Mouse (Mus musculus) lung, embryonic 15.5 days (tissue): ENCODE measurements around the gene Nhlrc2. TPM values are rescaled to one million over a fixed set of nuclear protein-coding genes. Genes with fewer than 3 reads are reported as not detected.

Experiments used
- ATAC-seq: fragments of 200-750 bp; cut with Nextera tagmentation; 2 replicates; pipeline ENCODE4 v1.8.0; 2017; ENCODE audit warnings: moderate number of reproducible peaks, borderline replicate concordance; ENCODE audit not compliant: low FRiP score, low TSS enrichment; ENCODE audit errors: extremely low read depth
- H3K27ac ChIP-seq: fragments of 300-500 bp; sonication (generic); 2 replicates; pipeline ENCODE4 v1.5.1; 2015; ENCODE audit warnings: moderate library complexity, mild to moderate bottlenecking, inconsistent platforms
- H3K27me3 ChIP-seq: fragments of 300-500 bp; sonication (generic); 2 replicates; pipeline ENCODE4 v1.6.1; 2015; ENCODE audit warnings: inconsistent platforms
- H3K36me3 ChIP-seq: fragments of 300-500 bp; sonication (generic); 2 replicates; pipeline ENCODE4 v1.6.1; 2015; ENCODE audit warnings: inconsistent platforms
- H3K4me1 ChIP-seq: fragments of 300-500 bp; sonication (generic); 2 replicates; pipeline ENCODE4 v1.6.1; 2015; ENCODE audit warnings: inconsistent platforms
- H3K4me2 ChIP-seq: fragments of 300-500 bp; sonication (generic); 2 replicates; pipeline ENCODE4 v1.6.1; 2015; ENCODE audit warnings: inconsistent platforms, mild to moderate bottlenecking, moderate library complexity
- H3K4me3 ChIP-seq: fragments of 300-500 bp; sonication (generic); 2 replicates; pipeline ENCODE4 v1.5.1; 2015; ENCODE audit warnings: mild to moderate bottlenecking, inconsistent platforms
- H3K9ac ChIP-seq: fragments of 300-500 bp; sonication (generic); 2 replicates; pipeline ENCODE4 v1.6.1; 2015; ENCODE audit warnings: inconsistent platforms
- H3K9me3 ChIP-seq: fragments of 300-500 bp; sonication (generic); 2 replicates; pipeline ENCODE4 v1.6.1; 2016; ENCODE audit warnings: inconsistent platforms
- WGBS: fragments of 180-500 bp; shearing (Covaris S2); methylation state at CpG from one replicate; pipeline ENCODE4 v1.1.7; 2015; 5-methylcytosine and 5-hydroxymethylcytosine counted together
- polyA plus RNA-seq: library from polyadenylated mRNA; unstranded; fragments of >200 nt; fragmentation: Nextera tagmentation; extraction: Ambion mirVana; gene quantifications from 2 replicates; pipeline ENCODE4 v1.2.1, GENCODE M21; 2015

Nhlrc2 gene
- polyA plus RNA-seq, 1 experiment from 2014 or later, result 19.1 TPM

DNA sequence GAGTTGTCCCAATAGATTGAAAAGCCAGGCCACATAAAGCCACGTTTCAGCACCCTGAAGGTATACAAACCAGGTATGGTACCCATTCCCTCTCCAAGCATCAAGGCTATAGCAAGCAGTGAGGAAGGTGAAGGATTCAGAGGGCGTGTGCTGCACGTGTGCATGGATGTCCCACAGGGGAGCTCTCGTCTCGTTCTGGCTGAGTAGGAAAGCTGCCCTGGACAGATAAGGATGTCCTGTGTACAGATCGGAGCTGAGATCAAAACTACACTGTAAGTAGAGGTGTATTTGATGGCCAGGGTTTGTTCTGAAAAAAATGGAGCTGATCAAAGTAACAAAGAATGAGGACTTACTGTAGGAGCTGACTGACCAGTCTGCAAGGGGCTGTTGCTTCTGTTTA lies 18.9 kb downstream of the Nhlrc2 start:
- Histone ChIP-seq H3K27ac (no peak overlapping the region), H3K27me3 (no peaks in the 10 kb centered on the region), H3K4me3 (no peak overlapping the region), H3K9me3 (no peaks in the 10 kb centered on the region), H3K36me3 (0 out of 2 replicates have a peak, but pooled peaks cover 2% of the 10 kb centered on the region), H3K9ac (no peak overlapping the region), H3K4me2 (no peak overlapping the region), H3K4me1 (peaks cover 10% of the 10 kb centered on the region)
- no peak for ATAC-seq
- WGBS, result 78% methylated on average over 6 of the region's 6 CpGs

DNA sequence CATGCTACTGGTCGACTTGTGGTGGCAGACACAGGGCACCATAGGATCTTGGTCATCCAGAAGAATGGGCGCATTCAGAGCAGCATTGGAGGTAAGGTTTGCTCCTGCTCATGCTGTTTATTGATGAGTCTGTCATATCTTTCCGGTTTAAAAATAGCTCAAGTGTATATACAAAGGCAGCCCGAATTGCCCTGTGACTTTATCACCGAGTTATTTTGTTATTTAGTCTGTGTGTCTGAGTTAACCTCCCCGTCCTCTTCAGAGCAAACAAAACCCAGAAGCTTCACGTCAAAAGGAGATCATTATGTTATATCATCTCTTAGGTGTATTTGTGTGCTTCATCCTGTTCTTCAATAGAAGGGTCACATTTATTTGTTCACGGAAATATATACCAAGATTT lies 22.7 kb downstream of the Nhlrc2 start:
- H3K36me3 ChIP-seq, result 0 out of 2 replicates have a peak, but pooled peaks cover 2% of the 10 kb centered on the region
- H3K4me2 ChIP-seq, result no peak overlapping the region
- peaks cover 10% of the 10 kb centered on the region for H3K4me1 ChIP-seq
- H3K4me3 ChIP-seq, result no peak overlapping the region
- 53% methylated on average over 8 of the region's 8 CpGs for WGBS
- no peaks in the 10 kb centered on the region for H3K27me3 ChIP-seq
- no peak overlapping the region for H3K9ac ChIP-seq
- ATAC-seq, result no peak
- no peaks in the 10 kb centered on the region for H3K9me3 ChIP-seq
- H3K27ac ChIP-seq, result no peak overlapping the region

DNA sequence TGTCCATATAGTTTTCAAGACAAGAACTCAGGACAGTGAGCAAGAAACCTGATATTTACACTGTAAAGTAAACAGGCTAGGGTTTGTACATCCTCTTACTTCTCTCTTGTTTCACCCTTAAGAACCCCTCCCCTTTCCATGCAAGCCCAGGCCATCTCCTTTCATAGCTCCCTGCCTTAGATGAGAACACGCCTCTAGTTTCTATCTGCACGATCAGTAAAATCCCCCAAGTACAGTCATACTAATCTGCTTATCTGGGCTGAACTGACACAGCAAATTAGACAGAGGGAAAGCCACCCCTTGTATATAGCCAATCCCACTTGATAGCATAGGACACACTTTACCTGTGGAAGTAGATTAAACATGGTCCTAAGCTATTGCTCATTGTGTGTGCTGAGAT lies 23.2 kb downstream of the Nhlrc2 start:
- Histone ChIP-seq H3K9ac (no peak overlapping the region), H3K4me3 (no peak overlapping the region), H3K4me1 (peaks cover 10% of the 10 kb centered on the region), H3K4me2 (no peak overlapping the region), H3K36me3 (peaks cover 7% of the 10 kb centered on the region), H3K9me3 (no peaks in the 10 kb centered on the region), H3K27me3 (no peaks in the 10 kb centered on the region), H3K27ac (no peak overlapping the region)
- 64% methylated on average over 2 of the region's 2 CpGs for WGBS
- no peak for ATAC-seq

DNA sequence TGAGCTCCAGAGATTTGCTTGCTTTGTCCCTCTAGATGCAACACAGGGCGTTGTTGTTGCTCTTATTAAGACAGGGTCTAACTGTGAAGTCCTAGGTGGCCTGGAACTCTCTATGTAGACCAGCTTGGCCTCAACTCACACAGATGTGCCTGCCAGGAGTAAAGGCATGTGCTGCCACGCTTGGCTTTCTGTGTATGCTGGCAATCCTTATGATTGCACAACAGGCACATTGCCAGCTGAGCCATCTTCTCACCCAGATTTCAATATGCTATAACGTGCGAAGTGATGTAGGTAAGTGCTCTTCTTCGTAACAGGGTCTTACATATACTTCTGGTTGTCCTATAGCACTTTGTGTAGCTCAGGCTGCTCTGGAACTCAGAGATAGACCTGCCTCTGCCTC lies 23.9 kb downstream of the Nhlrc2 start:
- Histone ChIP-seq H3K4me3 (no peak overlapping the region), H3K27ac (no peak overlapping the region), H3K4me1 (peaks cover 10% of the 10 kb centered on the region), H3K36me3 (peaks cover 5% of the 10 kb centered on the region), H3K4me2 (no peak overlapping the region), H3K9ac (no peak overlapping the region), H3K9me3 (no peaks in the 10 kb centered on the region), H3K27me3 (no peaks in the 10 kb centered on the region)
- WGBS, result 85% methylated on average over 5 of the region's 5 CpGs
- no peak for ATAC-seq

DNA sequence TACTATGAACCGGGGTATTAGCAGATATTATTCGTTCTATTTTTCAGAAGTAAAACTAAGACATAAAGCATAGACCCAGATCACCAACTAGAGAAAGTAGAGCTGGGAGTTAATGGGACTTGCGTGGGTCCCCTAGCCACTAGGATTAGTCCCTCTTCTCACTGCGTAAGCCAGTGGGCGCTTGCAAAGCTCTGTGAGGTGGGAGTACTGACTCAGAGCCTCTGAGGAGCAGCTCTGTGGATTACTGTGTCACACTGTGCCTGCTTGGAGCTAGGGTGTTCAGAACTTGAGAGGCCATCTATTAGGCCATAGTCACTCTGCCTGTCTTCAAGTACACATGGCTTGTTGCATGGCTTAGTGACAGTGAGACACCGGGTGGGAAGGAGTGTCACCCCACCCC lies 25.1 kb downstream of the Nhlrc2 start:
- no peak overlapping the region for H3K4me3 ChIP-seq
- no peaks in the 10 kb centered on the region for H3K9me3 ChIP-seq
- H3K27me3 ChIP-seq, result no peaks in the 10 kb centered on the region
- peaks cover 10% of the 10 kb centered on the region; the same call in 1 of the 2 replicates for H3K4me1 ChIP-seq
- no peak overlapping the region for H3K9ac ChIP-seq
- H3K36me3 ChIP-seq, result peaks cover 15% of the 10 kb centered on the region
- WGBS, result 94% methylated on average over 6 of the region's 6 CpGs
- no peak for ATAC-seq
- H3K4me2 ChIP-seq, result no peak overlapping the region
- no peak overlapping the region for H3K27ac ChIP-seq

DNA sequence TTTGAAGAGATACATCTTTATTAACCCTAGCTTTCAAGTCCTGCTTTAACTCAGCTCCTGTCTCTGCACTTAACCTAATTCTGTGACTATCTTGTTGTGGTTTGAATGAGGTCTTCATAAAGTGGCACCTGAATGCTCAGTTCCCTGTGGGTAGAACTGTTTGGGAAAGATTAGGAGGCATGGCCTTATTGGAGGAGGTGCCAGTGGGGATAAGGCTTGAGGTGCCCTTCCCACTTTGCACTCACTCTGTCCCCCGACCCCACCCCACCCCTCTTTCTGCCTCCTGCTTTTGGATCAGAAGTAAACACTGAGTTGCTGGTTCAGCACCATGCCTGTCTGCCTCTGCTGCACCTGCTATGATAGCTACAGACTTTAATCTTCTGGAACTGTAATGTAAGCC lies 29.7 kb downstream of the Nhlrc2 start:
- H3K27ac ChIP-seq, result no peak overlapping the region
- H3K9ac ChIP-seq, result no peak overlapping the region
- H3K27me3 ChIP-seq, result no peaks in the 10 kb centered on the region
- H3K4me2 ChIP-seq, result no peak overlapping the region
- H3K4me1 ChIP-seq, result no peaks in the 10 kb centered on the region
- H3K9me3 ChIP-seq, result no peaks in the 10 kb centered on the region
- no peak for ATAC-seq
- WGBS, result 81% methylated on average over 1 of the region's 1 CpGs
- peaks cover 26% of the 10 kb centered on the region for H3K36me3 ChIP-seq
- H3K4me3 ChIP-seq, result no peak overlapping the region

DNA sequence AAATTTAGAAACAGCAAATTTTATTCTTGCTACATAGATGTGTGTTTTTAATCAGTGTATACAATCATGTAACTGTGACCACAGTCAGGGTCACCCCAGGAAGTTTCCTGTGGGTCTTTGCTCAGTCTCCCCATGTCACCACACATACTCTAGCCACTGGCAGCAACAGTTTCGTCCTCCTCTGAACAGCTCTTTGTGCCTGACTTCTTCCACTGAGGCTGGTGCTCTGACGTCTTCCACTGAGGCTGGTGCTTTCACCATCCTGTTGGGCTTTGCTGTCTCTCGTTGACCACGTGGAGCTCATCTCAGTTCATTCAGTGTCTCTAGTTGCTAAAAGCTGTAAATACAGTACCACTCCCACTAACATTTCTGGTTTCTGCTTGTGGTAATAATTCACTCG lies 33.9 kb downstream of the Nhlrc2 start:
- ATAC-seq, result no peak
- H3K36me3 ChIP-seq, result peaks cover 22% of the 10 kb centered on the region; the same call in 1 of the 2 replicates

DNA sequence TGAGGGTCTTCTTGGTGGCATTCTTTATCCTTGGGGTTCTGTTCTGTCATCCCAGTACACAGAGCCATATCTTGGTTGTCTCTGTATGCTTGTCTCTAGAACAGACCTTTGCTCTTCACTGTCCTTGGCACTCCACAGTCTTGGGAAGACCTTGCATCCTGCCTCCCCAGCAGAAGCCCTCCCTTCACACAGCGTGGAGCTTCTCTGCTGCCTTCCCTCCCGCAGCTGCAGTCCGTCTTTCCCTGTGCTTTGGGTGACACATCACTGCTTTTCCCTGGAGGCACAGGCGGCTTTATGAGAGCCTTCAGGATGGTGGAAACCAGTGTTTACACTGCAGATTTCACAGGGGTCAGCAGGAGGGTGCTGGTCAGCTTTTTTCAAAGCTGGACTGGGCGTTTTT lies 35.7 kb downstream of the Nhlrc2 start:
- Histone ChIP-seq H3K9me3 (no peaks in the 10 kb centered on the region), H3K27me3 (no peaks in the 10 kb centered on the region), H3K9ac (no peak overlapping the region), H3K36me3 (peaks cover 22% of the 10 kb centered on the region), H3K27ac (no peak overlapping the region), H3K4me3 (no peak overlapping the region), H3K4me2 (no peak overlapping the region), H3K4me1 (peaks cover 14% of the 10 kb centered on the region; the same call in 1 of the 2 replicates)
- WGBS, result 38% methylated on average over 5 of the region's 5 CpGs
- no peak for ATAC-seq

More for the DNA sequence above, 33.9 kb downstream of the Nhlrc2 start:
- Histone ChIP-seq H3K27ac (no peak overlapping the region), H3K4me3 (no peak overlapping the region), H3K9ac (no peak overlapping the region), H3K27me3 (no peaks in the 10 kb centered on the region), H3K4me2 (no peak overlapping the region), H3K4me1 (peaks cover 6% of the 10 kb centered on the region; the same call in 1 of the 2 replicates), H3K9me3 (no peaks in the 10 kb centered on the region)
- WGBS, result 89% methylated on average over 5 of the region's 5 CpGs

DNA sequence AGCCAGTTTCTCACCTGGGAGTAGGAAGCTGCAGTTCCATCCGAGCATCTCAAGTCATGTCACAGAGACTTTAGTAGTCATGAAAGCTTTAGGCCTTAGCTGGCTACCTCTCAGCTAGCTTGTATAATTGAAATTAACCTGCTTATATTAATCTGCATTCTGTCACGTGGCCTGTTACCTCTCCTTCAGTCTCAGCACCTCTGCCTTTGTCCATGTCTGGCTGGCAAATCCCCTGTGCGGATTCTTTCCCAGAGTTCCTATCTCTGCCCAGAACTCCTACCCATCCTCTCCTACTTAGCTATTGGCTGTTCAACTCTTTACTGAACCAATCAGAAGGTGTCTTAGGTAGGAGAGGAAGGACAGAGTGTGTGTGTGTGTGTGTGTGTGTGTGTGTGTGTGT lies 36.2 kb downstream of the Nhlrc2 start:
- Histone ChIP-seq H3K27ac (no peak overlapping the region), H3K4me1 (peaks cover 14% of the 10 kb centered on the region; the same call in 1 of the 2 replicates), H3K4me2 (no peak overlapping the region), H3K27me3 (no peaks in the 10 kb centered on the region), H3K9me3 (no peaks in the 10 kb centered on the region), H3K9ac (no peak overlapping the region), H3K4me3 (no peak overlapping the region), H3K36me3 (peaks cover 26% of the 10 kb centered on the region)
- WGBS, result 86% methylated on average over 3 of the region's 3 CpGs
- ATAC-seq, result no peak

DNA sequence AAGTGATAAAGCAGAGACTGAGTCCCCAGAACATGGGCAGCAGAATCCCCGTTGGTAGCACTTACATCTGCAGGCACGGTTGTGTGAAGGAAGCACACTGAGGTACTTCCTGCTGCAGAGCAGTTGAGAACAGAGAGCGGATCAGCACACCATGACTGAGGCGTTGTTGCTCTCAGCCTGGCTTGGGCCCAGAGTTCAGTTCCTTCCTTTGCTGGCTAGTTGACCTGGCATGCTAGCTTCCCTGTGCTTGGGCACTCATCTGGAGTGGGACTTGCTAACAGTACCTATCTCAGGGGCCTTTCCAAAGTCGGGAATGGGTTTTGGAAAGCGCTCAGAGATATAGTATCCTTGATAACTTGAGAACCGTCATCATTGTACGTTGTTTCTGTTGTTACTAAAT lies 38.3 kb downstream of the Nhlrc2 start:
- H3K27me3 ChIP-seq, result no peaks in the 10 kb centered on the region
- peaks cover 25% of the 10 kb centered on the region for H3K36me3 ChIP-seq
- H3K4me3 ChIP-seq, result no peak overlapping the region
- H3K9me3 ChIP-seq, result no peaks in the 10 kb centered on the region
- H3K9ac ChIP-seq, result no peak overlapping the region
- no peak overlapping the region for H3K4me2 ChIP-seq
- ATAC-seq, result no peak
- peaks cover 14% of the 10 kb centered on the region; the same call in 1 of the 2 replicates for H3K4me1 ChIP-seq
- H3K27ac ChIP-seq, result no peak overlapping the region
- 76% methylated on average over 8 of the region's 8 CpGs for WGBS

DNA sequence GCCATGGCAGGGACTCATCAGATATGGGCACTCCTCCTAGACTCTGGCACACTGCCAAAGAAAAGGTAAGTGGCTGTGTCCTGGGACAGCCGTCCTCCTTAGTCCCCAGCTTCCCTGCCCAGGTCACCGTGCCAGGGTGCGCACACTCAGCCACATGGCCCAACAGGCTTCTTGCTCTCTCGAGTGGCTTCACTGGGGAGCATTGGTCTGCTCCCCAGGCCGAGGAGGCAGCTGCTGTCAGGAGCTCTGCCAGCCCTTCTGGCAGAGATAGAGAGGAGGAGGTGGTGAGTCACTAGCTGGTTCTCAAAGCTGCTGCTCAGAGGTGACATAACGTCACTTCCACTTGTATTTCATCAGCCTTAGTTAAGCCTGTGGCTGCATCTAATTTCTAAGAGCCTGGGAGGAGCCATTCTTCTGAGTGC lies 40.2 kb downstream of the Nhlrc2 start:
- peaks cover 41% of the 10 kb centered on the region for H3K36me3 ChIP-seq
- no peak overlapping the region for H3K4me3 ChIP-seq
- H3K27me3 ChIP-seq, result no peaks in the 10 kb centered on the region
- no peak overlapping the region for H3K4me2 ChIP-seq
- ATAC-seq, result no peak; the same call in 1 of the 2 replicates
- H3K27ac ChIP-seq, result 0 out of 2 replicates have a peak overlapping the region, but pooled peaks have one; percentile 8
- 52% methylated on average over 6 of the region's 6 CpGs for WGBS
- H3K4me1 ChIP-seq, result peaks cover 14% of the 10 kb centered on the region; the same call in 1 of the 2 replicates
- no peaks in the 10 kb centered on the region for H3K9me3 ChIP-seq
- no peak overlapping the region for H3K9ac ChIP-seq

DNA sequence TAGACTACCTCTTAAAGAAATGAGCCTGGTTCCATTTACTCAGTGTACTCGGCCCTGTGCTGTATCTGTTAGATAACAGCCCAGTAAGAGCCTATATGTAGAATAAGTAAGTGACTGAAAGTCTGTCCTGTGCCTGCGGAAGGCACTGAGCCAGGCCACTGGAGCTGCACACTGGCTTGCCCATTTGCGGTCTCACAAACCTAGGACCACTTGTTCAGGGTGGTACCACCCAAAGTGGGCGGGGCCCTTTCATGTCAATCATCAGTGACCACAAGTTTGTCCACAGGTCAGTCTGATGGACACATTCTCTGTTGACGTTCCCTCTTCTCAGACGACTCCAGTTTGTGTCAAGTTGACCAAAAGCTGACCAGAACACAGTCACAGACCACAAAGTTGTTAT lies 40.9 kb downstream of the Nhlrc2 start:
- Histone ChIP-seq H3K9me3 (no peaks in the 10 kb centered on the region), H3K4me2 (no peak overlapping the region), H3K36me3 (peaks cover 48% of the 10 kb centered on the region), H3K9ac (no peak overlapping the region), H3K4me1 (0 out of 2 replicates have a peak, but pooled peaks cover 8% of the 10 kb centered on the region), H3K27me3 (no peaks in the 10 kb centered on the region), H3K27ac (0 out of 2 replicates have a peak overlapping the region, but pooled peaks have one; percentile 8), H3K4me3 (no peak overlapping the region)
- ATAC-seq, result no peak
- 88% methylated on average over 6 of the region's 6 CpGs for WGBS

DNA sequence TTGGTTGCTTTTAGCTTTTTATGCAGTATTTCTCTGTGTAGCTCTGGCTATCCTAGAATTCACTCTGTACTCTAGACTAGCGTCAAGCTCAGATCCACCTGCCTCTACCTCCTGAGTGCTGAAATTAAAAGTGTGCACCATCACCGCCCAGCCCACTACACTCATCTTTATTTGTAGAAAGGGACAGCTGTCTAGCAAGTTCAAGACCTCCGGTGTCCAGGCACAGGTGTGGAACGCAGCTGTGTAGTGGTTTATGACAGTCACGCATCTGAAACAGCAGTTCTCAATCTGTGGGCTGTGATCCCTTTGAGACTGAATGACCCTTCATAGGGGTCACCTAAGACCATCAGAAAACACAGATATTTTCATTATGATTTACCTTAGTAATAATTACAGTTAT lies 41.4 kb downstream of the Nhlrc2 start:
- Histone ChIP-seq H3K36me3 (peaks cover 51% of the 10 kb centered on the region), H3K4me3 (no peak overlapping the region)

More for the DNA sequence above, 41.4 kb downstream of the Nhlrc2 start:
- Histone ChIP-seq H3K27ac (no peak overlapping the region), H3K4me1 (0 out of 2 replicates have a peak, but pooled peaks cover 8% of the 10 kb centered on the region), H3K9ac (no peak overlapping the region), H3K4me2 (no peak overlapping the region), H3K27me3 (no peaks in the 10 kb centered on the region), H3K9me3 (no peaks in the 10 kb centered on the region)
- no peak for ATAC-seq
- WGBS, result 94% methylated on average over 5 of the region's 5 CpGs
